Mouse (Mus musculus) lung, postnatal 0 days (tissue): ENCODE measurements around the gene March4.

ENCODE experiments used
- CTCF ChIP-seq: IDR thresholded peaks from 2 replicates; pipeline ENCODE4 v1.5.1; 2016; ENCODE audit warnings: antibody characterized with exemption, mild to moderate bottlenecking
- EP300 ChIP-seq: IDR thresholded peaks from 2 replicates; pipeline ENCODE4 v1.6.1; 2016; ENCODE audit warnings: antibody characterized with exemption, mild to moderate bottlenecking, control low read depth

DNA sequence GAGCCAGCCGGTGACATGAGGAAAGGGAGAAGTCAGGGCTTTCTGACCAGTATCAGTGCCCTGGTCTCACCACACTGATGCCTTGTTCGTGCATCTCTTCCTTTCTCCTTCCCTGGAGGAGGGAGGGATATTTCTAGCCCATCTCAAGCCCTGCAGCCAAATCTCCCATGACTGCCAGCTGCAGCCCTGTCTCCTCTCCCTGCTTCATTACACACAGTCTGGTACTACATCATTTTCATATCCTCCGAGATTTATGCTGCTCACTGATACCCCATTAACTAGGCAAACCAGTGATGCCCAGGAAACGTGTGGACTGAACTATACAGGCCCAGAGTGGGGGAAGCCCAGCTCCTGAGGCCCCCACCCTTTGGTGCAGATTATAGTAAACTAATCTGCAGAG lies 80.8 kb downstream of the March4 start:
- TF ChIP-seq CTCF (no peak), EP300 (no peak)
